Mouse (Mus musculus) bone marrow, adult 2 months (tissue): ENCODE measurements at regions not wholly inside any gene's neighbourhood (a gene's known extent, or its start where the extent isn't known, plus 50 kb on each side); places are given as distances from the start of the nearest gene placed in this dataset.
"Not testable (repeated sequence)": the region's sequence is repeated elsewhere in the genome, so short reads cannot be mapped to it uniquely, and the experiment has no call there.

Experiments used
- CTCF ChIP-seq: fragments of 200-500 bp; IDR thresholded peaks from 2 replicates; pipeline ENCODE4 v1.5.1; 2011; ENCODE audit warnings: low read length, control low read depth; ENCODE audit not compliant: control insufficient read depth, insufficient read depth
- POLR2A ChIP-seq: fragments of 200-500 bp; IDR thresholded peaks from 2 replicates; pipeline ENCODE4 v1.6.1; 2011; ENCODE audit warnings: low read depth, mild to moderate bottlenecking, control low read depth, low read length, borderline replicate concordance; ENCODE audit not compliant: control insufficient read depth

DNA sequence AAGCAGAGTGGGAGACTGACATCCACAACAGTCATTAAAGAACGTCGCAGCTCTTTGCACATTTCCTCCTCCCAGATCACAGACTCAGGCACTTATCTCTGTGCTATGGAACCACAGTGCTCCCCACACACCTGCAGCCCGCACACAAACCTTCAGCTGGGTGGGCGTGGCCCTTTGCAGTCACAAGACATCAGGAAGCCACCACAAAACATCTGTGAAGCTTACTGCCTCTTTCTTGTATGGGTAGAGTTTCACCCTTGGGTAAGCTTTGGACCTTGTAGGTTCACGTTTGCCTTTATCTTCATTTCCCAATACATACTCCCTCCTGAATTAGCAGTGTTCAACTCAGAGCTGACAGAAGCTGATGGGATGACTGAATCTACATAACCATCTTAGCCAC lies 868.4 kb upstream of the Olfr1507 start:
- TF ChIP-seq POLR2A, CTCF: not testable (repeated sequence)
